Mouse (Mus musculus) mouse trophoblast stem cell (cell line): ENCODE measurements around the gene Lrrc10.
"Not testable (repeated sequence)": the region's sequence is repeated elsewhere in the genome, so short reads cannot be mapped to it uniquely, and the experiment has no call there.

Experiments
- in situ Hi-C, 2 experiments: fragments of 300-500 bp; cut with MseI, MboI; formaldehyde crosslinking; loops; 2 replicates in 1 of 2; 3 replicates in 1 of 2; pipeline ENCODE4 v1.15.1; 2025

Lrrc10 gene

DNA sequence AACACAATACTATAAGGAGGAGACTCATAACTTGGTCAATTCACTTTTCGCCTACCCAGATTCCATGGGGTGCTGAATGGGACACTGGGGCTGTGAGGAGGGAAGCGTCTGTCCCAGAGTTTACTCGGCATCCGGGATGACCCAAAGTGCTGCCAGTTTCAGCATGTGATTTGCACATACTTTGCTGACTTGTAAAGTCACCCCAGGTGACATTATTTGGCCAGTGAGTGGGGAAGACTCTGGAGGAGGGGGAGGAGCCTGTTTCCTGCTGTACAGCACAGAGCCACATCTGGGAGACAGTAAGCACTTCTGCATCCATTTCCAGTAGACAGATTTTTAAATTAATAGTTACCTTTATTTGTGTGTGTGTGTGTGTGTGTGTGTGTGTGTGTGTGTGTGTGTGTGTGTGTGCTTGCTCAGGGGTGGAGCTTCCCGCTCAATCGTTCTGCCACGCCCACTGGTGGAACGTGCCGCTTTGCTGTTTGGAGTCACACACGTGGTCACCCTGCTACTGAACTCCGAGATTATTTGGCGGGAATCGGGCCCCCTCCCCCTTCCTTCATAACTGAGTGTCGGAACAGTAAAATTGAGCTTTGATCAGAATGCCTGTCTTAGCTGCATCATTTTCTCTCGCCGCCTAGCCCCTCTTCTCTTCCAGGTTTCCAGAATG, 1.5 kb upstream of the Lrrc10 start:
- in situ Hi-C loops: not testable (repeated sequence)

GRCm38 (mm10) chr10:117049253-117049652, 4.1 kb downstream of the Lrrc10 start:
- in situ Hi-C loops: no loop called here

- in situ Hi-C loops: no loop called here
Observed at GRCm38 (mm10) chr10:117049961-117050597, 4.9 kb downstream of the Lrrc10 start.

DNA sequence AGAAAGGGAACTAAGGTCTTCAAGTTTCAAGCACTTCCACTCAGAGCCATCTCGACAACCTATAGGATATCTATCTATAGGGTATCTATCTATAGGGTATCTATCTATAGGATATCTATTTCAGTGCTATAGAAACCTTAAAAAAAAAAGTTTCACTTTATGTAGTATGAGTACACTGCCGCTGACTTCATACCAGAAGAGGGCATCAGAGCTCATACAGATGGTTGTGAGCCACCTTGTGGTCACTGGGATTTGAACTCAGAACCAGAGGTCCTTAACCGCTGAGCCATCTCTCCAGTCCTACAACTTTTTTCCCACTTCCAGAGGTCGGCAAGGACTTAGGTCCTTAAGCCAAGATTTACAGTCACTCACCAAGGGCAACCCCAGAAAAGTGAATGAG, 10.5 kb downstream of the Lrrc10 start:
- in situ Hi-C loops: no loop called here

GRCm38 (mm10) chr10:117062894-117063253, 17.7 kb downstream of the Lrrc10 start:
- in situ Hi-C loops: no loop called here

GRCm38 (mm10) chr10:117063254-117064021, 18.3 kb downstream of the Lrrc10 start, which contains the start of gene Cct2:
Gene Cct2 (minus strand): TSS chr10:117063814.
- in situ Hi-C loops: no loop called here

DNA sequence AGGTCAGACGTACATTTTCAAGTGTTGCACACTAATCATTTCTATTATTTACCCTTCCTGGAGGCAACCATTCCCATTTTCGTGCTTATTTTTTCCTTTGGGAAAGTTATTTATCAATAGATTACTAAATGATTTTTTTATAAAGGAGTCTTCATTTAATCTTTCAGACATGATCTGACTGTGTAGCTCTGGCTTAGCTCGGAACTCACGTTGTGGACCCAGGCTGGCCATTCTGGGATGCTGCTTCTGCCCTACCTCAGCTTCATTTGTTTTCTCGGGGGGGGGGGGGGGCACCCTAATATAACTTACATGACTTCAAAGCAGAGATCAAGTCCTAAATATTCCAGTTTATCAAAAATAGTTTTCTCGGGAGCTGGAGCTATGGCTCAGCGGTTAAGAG, 18.9 kb downstream of the Lrrc10 start:
- in situ Hi-C loops: no loop called here

DNA sequence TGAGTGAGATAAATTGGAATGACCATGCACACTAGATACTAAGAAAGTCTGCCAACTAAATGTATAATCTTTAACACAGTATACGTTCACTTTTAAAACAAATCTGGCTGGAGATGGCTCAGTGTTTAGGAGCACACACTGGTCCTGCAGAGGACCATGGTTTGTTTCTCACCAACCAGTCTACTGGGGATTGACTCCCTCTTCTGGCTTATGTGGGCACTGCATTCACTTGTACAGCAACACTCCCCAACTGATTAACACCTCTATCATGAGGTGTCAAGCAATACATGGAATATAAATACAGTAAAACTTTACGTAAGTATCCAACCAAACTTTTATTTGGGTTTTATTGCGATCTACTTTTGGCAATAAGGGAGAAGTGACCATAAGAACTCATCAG, 24.0 kb downstream of the Lrrc10 start:
- in situ Hi-C loops: no loop called here

DNA sequence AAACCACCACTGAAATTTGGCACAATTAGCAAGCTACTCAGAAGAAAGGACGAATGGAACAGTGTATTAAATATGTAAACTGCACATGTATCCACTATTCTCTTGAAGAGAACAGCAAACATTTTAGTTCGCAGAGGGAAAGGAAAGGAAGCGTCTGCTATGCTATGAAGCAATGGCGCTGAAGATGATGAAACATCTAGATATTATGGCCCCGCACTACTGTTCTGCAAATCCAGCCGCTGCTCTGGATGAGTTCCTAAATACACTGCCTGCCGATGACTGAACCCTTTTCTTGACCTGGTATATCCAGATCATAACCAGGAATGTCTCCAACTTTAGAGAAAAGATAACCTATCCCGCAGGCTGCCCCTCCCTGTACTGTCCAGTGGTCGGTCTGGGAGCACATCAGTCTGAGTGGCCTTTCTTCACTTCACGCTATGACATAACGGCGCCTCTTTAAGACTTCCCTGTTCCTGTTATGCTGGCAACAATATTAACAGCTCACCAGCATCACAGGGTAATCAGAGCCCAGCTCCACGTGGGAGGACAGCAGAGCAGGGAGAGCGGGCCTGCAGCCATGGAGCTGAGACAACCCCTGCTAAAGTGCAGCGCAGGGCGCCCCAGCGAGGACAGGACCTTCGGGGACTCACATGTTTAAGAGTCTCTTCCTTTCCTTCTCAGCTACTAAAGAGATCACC, 27.2 kb downstream of the Lrrc10 start:
- in situ Hi-C loops: loop anchor here in 1 of 2 experiments (10.0 kb wide), 1 partner anchor 142 kb away; no protein-coding TSS in a partner anchor

DNA sequence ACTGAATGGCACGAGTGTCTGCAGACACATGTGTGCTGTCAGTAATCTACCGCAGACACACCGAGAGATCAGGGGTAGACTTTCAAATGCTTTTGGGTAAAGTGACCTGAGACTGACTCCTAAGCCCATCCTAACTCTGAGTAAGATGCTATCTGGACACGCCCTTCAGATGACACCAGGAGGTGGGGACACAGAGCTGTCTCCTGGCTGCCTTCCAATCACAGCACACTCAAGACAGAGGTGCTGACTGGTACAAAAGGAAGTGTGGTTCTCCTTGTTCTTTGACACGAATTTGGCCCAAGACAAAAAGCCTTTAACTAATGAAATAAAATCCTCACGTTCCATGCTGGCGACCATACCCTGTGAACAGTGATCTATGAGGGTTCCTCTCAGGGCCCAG, 28.0 kb downstream of the Lrrc10 start:
- in situ Hi-C loops: loop anchor here in 1 of 2 experiments (10.0 kb wide), 1 partner anchor 142 kb away; no protein-coding TSS in a partner anchor

GRCm38 (mm10) chr10:117078284-117078683, 33.1 kb downstream of the Lrrc10 start:
- in situ Hi-C loops: loop anchor here (10.0 to 25.0 kb wide), 2 partner anchors 134 to 137 kb away; partner anchors contain the start of gene Yeats4 (in 1 of the 2)

DNA sequence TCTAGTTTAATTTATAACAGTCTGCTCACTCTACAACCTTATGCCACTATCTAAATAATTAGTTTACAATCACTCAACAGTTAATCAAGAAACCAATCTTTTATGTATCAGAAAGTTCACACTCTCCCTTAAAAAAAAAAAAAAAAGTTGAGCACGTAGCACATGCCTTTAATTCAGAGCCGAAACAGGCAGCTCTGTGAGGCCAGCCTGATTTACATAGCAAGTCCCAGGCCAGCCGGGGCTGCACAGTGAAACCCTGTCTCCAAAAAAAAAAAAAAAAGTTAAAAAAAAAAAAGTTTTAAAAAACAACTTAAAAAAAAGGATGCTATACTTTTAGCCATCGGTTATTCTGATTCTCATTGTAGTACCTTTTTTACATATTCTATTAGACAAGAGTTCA, 36.2 kb downstream of the Lrrc10 start:
- in situ Hi-C loops: loop anchor here in 1 of 2 experiments (25.0 kb wide), 1 partner anchor 131 kb away; the partner anchor contains the start of gene Yeats4

DNA sequence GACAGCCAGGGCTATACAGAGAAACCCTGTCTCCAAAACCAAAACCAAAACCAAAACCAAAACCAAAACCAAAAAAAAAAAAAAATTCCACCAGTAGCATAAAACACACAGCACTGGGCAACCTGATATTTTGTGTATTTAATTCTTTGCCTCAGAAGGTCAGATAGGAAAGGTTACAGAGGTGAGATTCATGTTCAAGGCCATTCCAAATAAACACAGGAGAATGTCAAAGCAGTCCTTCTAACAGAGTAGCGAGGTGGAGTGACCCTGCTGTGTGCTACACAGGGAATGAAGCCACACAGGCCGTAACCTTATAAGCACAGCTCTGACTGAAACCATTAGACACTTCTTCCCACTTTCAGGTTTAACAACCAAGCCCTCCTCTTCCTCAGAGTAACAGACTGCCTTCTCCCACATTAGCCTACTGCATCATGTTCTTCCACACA, 36.8 kb downstream of the Lrrc10 start:
- in situ Hi-C loops: loop anchor here in 1 of 2 experiments (25.0 kb wide), 1 partner anchor 130 kb away; the partner anchor contains the start of gene Yeats4

DNA sequence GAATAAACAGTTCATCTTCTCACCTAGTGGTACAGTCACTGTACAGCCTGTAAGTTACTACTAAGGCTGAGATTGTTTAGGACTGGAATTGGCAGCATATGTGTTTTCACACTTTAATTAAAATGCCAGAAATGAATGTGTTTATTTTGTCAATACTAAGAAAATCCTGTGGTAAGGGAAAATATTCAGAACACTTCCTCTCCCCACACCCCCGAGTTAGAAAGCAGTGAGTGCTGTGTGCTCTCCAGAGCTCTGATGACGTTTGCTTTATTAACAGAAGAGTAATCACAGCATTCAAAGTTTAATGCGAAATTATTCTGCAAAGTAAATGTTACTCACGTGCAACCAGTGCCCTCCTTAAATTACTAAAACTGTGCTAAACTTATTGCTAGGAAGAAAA, 44.5 kb downstream of the Lrrc10 start:
- in situ Hi-C loops: loop anchor here in 1 of 2 experiments (25.0 kb wide), 1 partner anchor 123 kb away; the partner anchor contains the start of gene Yeats4

GRCm38 (mm10) chr10:117094504-117095329, 49.6 kb downstream of the Lrrc10 start:
- in situ Hi-C loops: loop anchor here in 1 of 2 experiments (25.0 kb wide), 1 partner anchor 118 kb away; the partner anchor contains the start of gene Yeats4

DNA sequence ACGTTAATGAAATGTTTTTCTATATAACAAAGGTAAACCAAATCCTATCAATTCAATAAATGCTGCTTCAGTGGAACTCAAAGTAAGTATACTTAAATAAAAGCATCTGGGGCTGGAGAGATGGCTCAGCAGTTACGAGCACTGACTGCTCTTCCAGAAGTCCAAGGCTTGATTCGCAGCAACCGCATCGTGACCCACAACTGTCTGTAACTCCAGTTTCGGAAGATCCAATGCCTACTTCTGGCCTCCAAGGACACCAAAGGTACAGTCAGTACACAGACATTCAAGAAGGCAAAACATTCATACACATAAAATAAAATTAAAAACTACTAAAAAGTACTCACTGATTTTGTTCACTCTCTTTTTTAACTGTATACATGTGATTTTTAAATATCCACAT, 51.0 kb downstream of the Lrrc10 start:
- in situ Hi-C loops: loop anchor here in 1 of 2 experiments (25.0 kb wide), 1 partner anchor 116 kb away; the partner anchor contains the start of gene Yeats4
